Mouse (Mus musculus) G1E (cell line): ENCODE measurements at regions not wholly inside any gene's neighbourhood (a gene's known extent, or its start where the extent isn't known, plus 50 kb on each side); places are given as distances from the start of the nearest gene placed in this dataset.

Experiments used
- CTCF ChIP-seq: IDR thresholded peaks from 2 replicates; pipeline ENCODE4 v1.5.1; 2012; ENCODE audit warnings: low read depth, low read length, inconsistent platforms, mixed read lengths
- GATA2 ChIP-seq: IDR thresholded peaks from 2 replicates; pipeline ENCODE4 v1.6.1; 2012; ENCODE audit warnings: low read depth, low read length, inconsistent platforms, borderline replicate concordance
- TAL1 ChIP-seq: conservative IDR thresholded peaks from 2 replicates; pipeline ENCODE4 v1.6.1; 2012; ENCODE audit warnings: low read depth, low read length, inconsistent platforms, mixed read lengths

- TF ChIP-seq CTCF (no peak), GATA2 (no peak), TAL1 (no peak)
Measured at GRCm38 (mm10) chr8:126844627-126845026, 101.0 kb downstream of the Tomm20 start.
